Mouse (Mus musculus): Measurements from ENCODE around the gene Gsk3b. TPM values are rescaled to one million over a fixed set of nuclear protein-coding genes. Genes with fewer than 3 reads are reported as not detected.

Gsk3b gene
- polyA plus RNA-seq, 1 experiment from 2014 or later, result 28.1 TPM

DNA sequence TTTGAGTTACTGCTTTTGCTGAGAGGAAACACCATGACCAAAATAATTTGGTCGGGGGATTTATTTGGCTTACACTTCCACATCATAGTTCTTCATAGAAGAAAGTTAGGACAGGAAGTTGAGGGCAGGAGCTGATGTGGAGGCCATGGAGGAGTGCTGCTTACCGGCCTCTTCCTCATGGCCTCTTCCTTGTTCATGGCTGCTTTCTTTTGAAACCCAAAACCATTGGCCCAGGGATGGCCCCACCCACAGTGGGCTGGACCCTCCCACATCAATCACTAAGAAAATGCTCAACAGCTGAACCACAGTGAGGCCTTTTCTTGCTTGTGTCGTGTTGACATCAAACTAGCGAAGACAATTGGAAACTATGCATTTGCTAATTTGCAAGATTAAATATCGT is 40.4 kb downstream of the Gsk3b start:
- no peaks in the 10 kb centered on the region for H3K27me3 ChIP-seq (ENCODE audit: control insufficient read depth, insufficient read depth, low read length)
- H3K4me2 ChIP-seq (replicated peaks; ENCODE audit: low read depth), result no peak overlapping the region
- TF ChIP-seq EP300 (optimal IDR thresholded peaks at IDR 0.05) (no peak), CTCF (IDR thresholded peaks at IDR 0.05; ENCODE audit: low read depth) (no peak)
- H3K27ac ChIP-seq (replicated peaks), result no peak overlapping the region
- no peak overlapping the region for H3K4me3 ChIP-seq (ENCODE audit: low read depth, low read length)
- no peaks in the 10 kb centered on the region for H3K9me3 ChIP-seq (ENCODE audit: control insufficient read depth, low read length)
- ATAC-seq (ENCODE audit: low FRiP score, low TSS enrichment), result no peak
- no peaks in the 10 kb centered on the region for H3K36me3 ChIP-seq (ENCODE audit: control insufficient read depth, insufficient read depth, low read length)
- no peaks in the 10 kb centered on the region for H3K4me1 ChIP-seq (replicated peaks; ENCODE audit: control insufficient read depth, insufficient read depth)
- WGBS, result 67% methylated on average over 5 of the region's 5 CpGs
- no peak overlapping the region for H3K9ac ChIP-seq (ENCODE audit: low read length)
- no peak for DNase-seq (ENCODE audit: low spot score)

GRCm38 (mm10) chr16:38131041-38131440 is 42.2 kb downstream of the Gsk3b start:
- no peak overlapping the region for H3K27ac ChIP-seq (replicated peaks)

DNA sequence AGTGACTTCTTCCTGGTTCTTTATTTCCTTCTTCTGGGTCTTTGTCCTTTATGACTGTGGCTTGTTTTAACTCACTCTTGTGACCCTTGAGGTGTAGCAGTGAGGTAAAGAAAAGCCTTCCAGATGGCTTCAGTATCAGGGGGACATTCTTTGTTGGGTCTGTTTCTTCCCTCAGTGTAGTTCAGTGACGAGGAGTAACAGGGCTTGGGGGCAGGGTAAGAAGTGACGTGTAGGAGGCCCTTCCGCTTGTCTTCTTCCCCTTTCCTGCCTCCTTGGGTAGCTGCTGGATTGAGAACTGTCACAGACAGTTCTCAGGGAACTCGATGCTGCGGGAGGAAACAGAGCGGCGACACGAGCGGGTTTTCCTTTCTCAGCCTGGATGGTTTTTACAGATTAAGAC is 43.0 kb downstream of the Gsk3b start:
- DNase-seq (ENCODE audit: low spot score) (no peak), ATAC-seq (ENCODE audit: low FRiP score, low TSS enrichment) (no peak)
- Histone ChIP-seq H3K27ac (replicated peaks) (peak overlapping the region; percentile 61), H3K9ac (ENCODE audit: low read length) (no peak overlapping the region), H3K4me2 (replicated peaks; ENCODE audit: low read depth) (no peak overlapping the region), H3K4me3 (ENCODE audit: low read depth, low read length) (no peak overlapping the region), H3K27me3 (ENCODE audit: control insufficient read depth, insufficient read depth, low read length) (no peaks in the 10 kb centered on the region), H3K4me1 (replicated peaks; ENCODE audit: control insufficient read depth, insufficient read depth) (no peaks in the 10 kb centered on the region), H3K9me3 (ENCODE audit: control insufficient read depth, low read length) (no peaks in the 10 kb centered on the region), H3K36me3 (ENCODE audit: control insufficient read depth, insufficient read depth, low read length) (no peaks in the 10 kb centered on the region)
- WGBS, result 49% methylated on average over 9 of the region's 9 CpGs
- TF ChIP-seq CTCF (IDR thresholded peaks at IDR 0.05; ENCODE audit: low read depth), result no peak
- TF ChIP-seq EP300 (optimal IDR thresholded peaks at IDR 0.05), result no peak

More at GRCm38 (mm10) chr16:38131041-38131440, 42.2 kb downstream of the Gsk3b start:
- Histone ChIP-seq H3K4me2 (replicated peaks; ENCODE audit: low read depth) (no peak overlapping the region), H3K36me3 (ENCODE audit: control insufficient read depth, insufficient read depth, low read length) (no peaks in the 10 kb centered on the region), H3K4me3 (ENCODE audit: low read depth, low read length) (no peak overlapping the region), H3K4me1 (replicated peaks; ENCODE audit: control insufficient read depth, insufficient read depth) (no peaks in the 10 kb centered on the region), H3K9ac (ENCODE audit: low read length) (no peak overlapping the region), H3K9me3 (ENCODE audit: control insufficient read depth, low read length) (no peaks in the 10 kb centered on the region), H3K27me3 (ENCODE audit: control insufficient read depth, insufficient read depth, low read length) (no peaks in the 10 kb centered on the region)
- 68% methylated on average over 3 of the region's 3 CpGs for WGBS
- TF ChIP-seq CTCF (IDR thresholded peaks at IDR 0.05; ENCODE audit: low read depth) (no peak), EP300 (optimal IDR thresholded peaks at IDR 0.05) (no peak)
- no peak for DNase-seq (ENCODE audit: low spot score)
- ATAC-seq (ENCODE audit: low FRiP score, low TSS enrichment), result no peak

DNA sequence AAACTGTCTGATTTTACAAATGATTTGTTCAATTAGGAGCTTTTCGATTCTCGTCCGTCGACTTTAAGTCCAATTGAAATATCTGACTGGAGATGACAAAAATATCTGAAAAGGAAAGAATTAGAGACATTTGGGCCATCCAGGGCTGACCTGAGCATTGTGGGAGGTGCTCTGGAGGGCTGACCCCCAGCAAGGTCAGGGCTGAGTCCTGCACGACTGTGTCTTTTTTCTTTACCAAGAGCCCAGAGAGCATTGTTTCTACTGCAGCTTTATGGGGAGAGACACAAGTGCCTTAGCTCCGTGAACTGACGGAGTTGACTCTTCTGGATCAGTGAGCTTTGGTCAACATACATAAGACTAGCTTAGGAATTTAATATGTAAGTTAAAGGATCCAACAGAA is 43.4 kb downstream of the Gsk3b start:
- Histone ChIP-seq H3K4me1 (replicated peaks; ENCODE audit: control insufficient read depth, insufficient read depth) (no peaks in the 10 kb centered on the region), H3K27me3 (ENCODE audit: control insufficient read depth, insufficient read depth, low read length) (no peaks in the 10 kb centered on the region), H3K9me3 (ENCODE audit: control insufficient read depth, low read length) (no peaks in the 10 kb centered on the region), H3K36me3 (ENCODE audit: control insufficient read depth, insufficient read depth, low read length) (no peaks in the 10 kb centered on the region), H3K9ac (ENCODE audit: low read length) (no peak overlapping the region), H3K4me3 (ENCODE audit: low read depth, low read length) (no peak overlapping the region), H3K4me2 (replicated peaks; ENCODE audit: low read depth) (no peak overlapping the region), H3K27ac (replicated peaks) (peak overlapping the region; percentile 0; the same call in 1 of the 2 replicates)
- TF ChIP-seq CTCF (IDR thresholded peaks at IDR 0.05; ENCODE audit: low read depth), result no peak
- no peak for TF ChIP-seq EP300 (optimal IDR thresholded peaks at IDR 0.05)
- ATAC-seq (ENCODE audit: low FRiP score, low TSS enrichment), result no peak
- WGBS, result 67% methylated on average over 7 of the region's 7 CpGs
- no peak for DNase-seq (ENCODE audit: low spot score)

GRCm38 (mm10) chr16:38137296-38137695 is 48.5 kb downstream of the Gsk3b start:
- Histone ChIP-seq H3K4me3 (ENCODE audit: low read depth, low read length) (no peak overlapping the region), H3K9ac (ENCODE audit: low read length) (no peak overlapping the region), H3K4me2 (replicated peaks; ENCODE audit: low read depth) (no peak overlapping the region), H3K9me3 (ENCODE audit: control insufficient read depth, low read length) (no peaks in the 10 kb centered on the region), H3K36me3 (ENCODE audit: control insufficient read depth, insufficient read depth, low read length) (no peaks in the 10 kb centered on the region), H3K4me1 (replicated peaks; ENCODE audit: control insufficient read depth, insufficient read depth) (no peaks in the 10 kb centered on the region), H3K27ac (replicated peaks) (no peak overlapping the region), H3K27me3 (ENCODE audit: control insufficient read depth, insufficient read depth, low read length) (no peaks in the 10 kb centered on the region)
- DNase-seq (ENCODE audit: low spot score), result peak; percentile 55
- 67% methylated on average over 5 of the region's 5 CpGs for WGBS
- no peak for TF ChIP-seq EP300 (optimal IDR thresholded peaks at IDR 0.05)
- TF ChIP-seq CTCF (IDR thresholded peaks at IDR 0.05; ENCODE audit: low read depth), result peak; percentile 71
- ATAC-seq (ENCODE audit: low FRiP score, low TSS enrichment), result no peak

- TF ChIP-seq EP300 (optimal IDR thresholded peaks at IDR 0.05) (no peak), CTCF (IDR thresholded peaks at IDR 0.05; ENCODE audit: low read depth) (no peak)
- WGBS, result 83% methylated on average over 4 of the region's 4 CpGs
- H3K9me3 ChIP-seq (ENCODE audit: control insufficient read depth, low read length), result no peaks in the 10 kb centered on the region
- H3K9ac ChIP-seq (ENCODE audit: low read length), result no peak overlapping the region
- no peaks in the 10 kb centered on the region for H3K27me3 ChIP-seq (ENCODE audit: control insufficient read depth, insufficient read depth, low read length)
- ATAC-seq (ENCODE audit: low FRiP score, low TSS enrichment), result no peak
- no peak for DNase-seq (ENCODE audit: low spot score)
- no peak overlapping the region for H3K27ac ChIP-seq (replicated peaks)
- no peak overlapping the region for H3K4me2 ChIP-seq (replicated peaks; ENCODE audit: low read depth)
- H3K4me1 ChIP-seq (replicated peaks; ENCODE audit: control insufficient read depth, insufficient read depth), result no peaks in the 10 kb centered on the region
- H3K36me3 ChIP-seq (ENCODE audit: control insufficient read depth, insufficient read depth, low read length), result no peaks in the 10 kb centered on the region
- no peak overlapping the region for H3K4me3 ChIP-seq (ENCODE audit: low read depth, low read length)
These were observed 56.1 kb downstream of the Gsk3b start for GRCm38 (mm10) chr16:38144898-38145297.
